Mouse (Mus musculus) kidney, adult 11 months (tissue): ENCODE results near the gene Kcnq1.

Experiments used
- DNase-seq: peaks from one replicate; pipeline ENCODE4 v3.0.0; 2022

Gene Kcnq1

GRCm38 (mm10) chr7:143286532-143287290, 180.5 kb downstream of the Kcnq1 start:
- peak; percentile 38 for DNase-seq

- no peak for DNase-seq
Measured at GRCm38 (mm10) chr7:143288135-143288534, 182.0 kb downstream of the Kcnq1 start.

- DNase-seq = no peak
Measured at GRCm38 (mm10) chr7:143289082-143289849, 183.1 kb downstream of the Kcnq1 start.

GRCm38 (mm10) chr7:143294690-143295355, 188.7 kb downstream of the Kcnq1 start:
- no peak for DNase-seq

- peak; percentile 26 for DNase-seq
Measured at GRCm38 (mm10) chr7:143295356-143296000, 189.3 kb downstream of the Kcnq1 start.

GRCm38 (mm10) chr7:143296001-143296379, 189.8 kb downstream of the Kcnq1 start:
- no peak for DNase-seq

- peak; percentile 98 for DNase-seq
Measured at GRCm38 (mm10) chr7:143296384-143296801, 190.2 kb downstream of the Kcnq1 start.

- no peak for DNase-seq
Measured at GRCm38 (mm10) chr7:143300037-143300436, 193.9 kb downstream of the Kcnq1 start.

GRCm38 (mm10) chr7:143300681-143301080, 194.5 kb downstream of the Kcnq1 start:
- no peak for DNase-seq

- no peak for DNase-seq
Measured at GRCm38 (mm10) chr7:143302156-143302555, 196.0 kb downstream of the Kcnq1 start.

- no peak for DNase-seq
Measured at GRCm38 (mm10) chr7:143302593-143303238, 196.6 kb downstream of the Kcnq1 start.

GRCm38 (mm10) chr7:143303557-143303956, 197.4 kb downstream of the Kcnq1 start:
- peak; percentile 25 for DNase-seq

GRCm38 (mm10) chr7:143305808-143306207, 199.6 kb downstream of the Kcnq1 start:
- no peak for DNase-seq

- DNase-seq = no peak
Measured at GRCm38 (mm10) chr7:143308001-143308400, 201.8 kb downstream of the Kcnq1 start.

GRCm38 (mm10) chr7:143310311-143310710, 204.1 kb downstream of the Kcnq1 start:
- no peak for DNase-seq

- no peak for DNase-seq
Measured at GRCm38 (mm10) chr7:143310847-143311246, 204.7 kb downstream of the Kcnq1 start.

- no peak for DNase-seq
Measured at GRCm38 (mm10) chr7:143311471-143311870, 205.3 kb downstream of the Kcnq1 start.

GRCm38 (mm10) chr7:143313572-143314319, 207.6 kb downstream of the Kcnq1 start:
- DNase-seq = peak; percentile 50

GRCm38 (mm10) chr7:143318512-143318911, 212.3 kb downstream of the Kcnq1 start:
- DNase-seq = no peak

- no peak for DNase-seq
Measured at GRCm38 (mm10) chr7:143320367-143320766, 214.2 kb downstream of the Kcnq1 start.

- DNase-seq = no peak
Measured at GRCm38 (mm10) chr7:143325051-143325450, 218.9 kb downstream of the Kcnq1 start.
